Mouse (Mus musculus): Measurements from ENCODE around the gene Ppm1d. TPM values are rescaled to one million over a fixed set of nuclear protein-coding genes. Genes with fewer than 3 reads are reported as not detected.

The Ppm1d gene
- polyA plus RNA-seq, 1 experiment = 7.5 TPM

DNA sequence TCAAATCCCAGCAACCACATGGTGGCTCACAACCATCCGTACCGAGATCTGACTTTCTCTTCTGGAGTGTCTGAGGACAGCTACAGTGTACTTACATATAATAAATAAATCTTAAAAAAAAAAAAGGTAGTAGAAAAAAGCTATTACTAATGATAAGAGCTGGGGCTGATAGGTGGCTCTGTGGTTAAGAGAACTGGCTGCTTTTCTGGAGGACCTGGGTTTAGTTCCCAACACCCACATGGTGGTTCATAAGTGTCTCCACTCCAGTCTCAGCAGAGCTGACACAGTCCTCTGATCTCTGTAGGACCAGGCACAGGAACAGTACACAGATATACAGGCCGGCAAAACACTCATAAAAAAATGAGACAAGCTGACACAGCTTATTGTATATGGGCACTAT lies 9.9 kb upstream of the Ppm1d start:
- no peaks in the 10 kb centered on the region for H3K36me3 ChIP-seq (ENCODE audit: control insufficient read depth, insufficient read depth)
- no peak overlapping the region for H3ac ChIP-seq (ENCODE audit: control insufficient read depth, insufficient read length, low read depth)
- H3K79me3 ChIP-seq (ENCODE audit: low read depth) = no peaks in the 10 kb centered on the region
- H3K79me2 ChIP-seq (ENCODE audit: control insufficient read depth, insufficient read depth) = no peaks in the 10 kb centered on the region
- H3K27me3 ChIP-seq (ENCODE audit: control insufficient read depth, insufficient read depth, insufficient read length) = no peaks in the 10 kb centered on the region
- no peak overlapping the region for H3K4me3 ChIP-seq (ENCODE audit: insufficient read depth, poor library complexity, severe bottlenecking)
- TF ChIP-seq USF1 (IDR thresholded peaks at IDR 0.05; ENCODE audit: low read depth) = no peak
- TF ChIP-seq CEBPB (IDR thresholded peaks at IDR 0.05; ENCODE audit: low read depth) = no peak
- no peak for TF ChIP-seq FOSL1 (IDR thresholded peaks at IDR 0.05; ENCODE audit: insufficient read depth, low read length, poor library complexity, severe bottlenecking)
- no peak for TF ChIP-seq MYOD1 (IDR thresholded peaks at IDR 0.05; ENCODE audit: control insufficient read depth, insufficient read length, low read depth)
- TF ChIP-seq MYOG (IDR thresholded peaks at IDR 0.05; ENCODE audit: control insufficient read depth, extremely low read depth, insufficient read length) = no peak
- no peak for TF ChIP-seq MAX (IDR thresholded peaks at IDR 0.05)
- TF ChIP-seq CTCF (IDR thresholded peaks at IDR 0.05; ENCODE audit: control insufficient read depth, insufficient read depth, insufficient read length) = no peak

GRCm38 (mm10) chr11:85301836-85302235 lies 9.2 kb upstream of the Ppm1d start:
- no peaks in the 10 kb centered on the region for H3K36me3 ChIP-seq (ENCODE audit: control insufficient read depth, insufficient read depth)
- H3K27me3 ChIP-seq (ENCODE audit: control insufficient read depth, insufficient read depth, insufficient read length) = no peaks in the 10 kb centered on the region
- no peaks in the 10 kb centered on the region for H3K79me2 ChIP-seq (ENCODE audit: control insufficient read depth, insufficient read depth)
- no peak for TF ChIP-seq CEBPB (IDR thresholded peaks at IDR 0.05; ENCODE audit: low read depth)
- TF ChIP-seq MYOG (IDR thresholded peaks at IDR 0.05; ENCODE audit: control insufficient read depth, extremely low read depth, insufficient read length) = no peak
- no peak for TF ChIP-seq MYOD1 (IDR thresholded peaks at IDR 0.05; ENCODE audit: control insufficient read depth, insufficient read length, low read depth)
- TF ChIP-seq CTCF (IDR thresholded peaks at IDR 0.05; ENCODE audit: control insufficient read depth, insufficient read depth, insufficient read length) = no peak
- TF ChIP-seq USF1 (IDR thresholded peaks at IDR 0.05; ENCODE audit: low read depth) = no peak
- TF ChIP-seq MAX (IDR thresholded peaks at IDR 0.05) = no peak
- TF ChIP-seq FOSL1 (IDR thresholded peaks at IDR 0.05; ENCODE audit: insufficient read depth, low read length, poor library complexity, severe bottlenecking) = no peak
- H3K79me3 ChIP-seq (ENCODE audit: low read depth) = no peaks in the 10 kb centered on the region
- H3K4me3 ChIP-seq (ENCODE audit: insufficient read depth, poor library complexity, severe bottlenecking) = no peak overlapping the region
- no peak overlapping the region for H3ac ChIP-seq (ENCODE audit: control insufficient read depth, insufficient read length, low read depth)

- Histone ChIP-seq H3K27me3 (ENCODE audit: control insufficient read depth, insufficient read depth, insufficient read length) (no peaks in the 10 kb centered on the region), H3ac (ENCODE audit: control insufficient read depth, insufficient read length, low read depth) (no peak overlapping the region), H3K36me3 (ENCODE audit: control insufficient read depth, insufficient read depth) (no peaks in the 10 kb centered on the region), H3K4me3 (ENCODE audit: insufficient read depth, poor library complexity, severe bottlenecking) (no peak overlapping the region), H3K79me3 (ENCODE audit: low read depth) (peaks cover 1% of the 10 kb centered on the region), H3K79me2 (ENCODE audit: control insufficient read depth, insufficient read depth) (peaks cover 5% of the 10 kb centered on the region)
- no peak for TF ChIP-seq MYOG (IDR thresholded peaks at IDR 0.05; ENCODE audit: control insufficient read depth, extremely low read depth, insufficient read length)
- TF ChIP-seq MAX (IDR thresholded peaks at IDR 0.05) = no peak
- TF ChIP-seq CTCF (IDR thresholded peaks at IDR 0.05; ENCODE audit: control insufficient read depth, insufficient read depth, insufficient read length) = no peak
- no peak for TF ChIP-seq MYOD1 (IDR thresholded peaks at IDR 0.05; ENCODE audit: control insufficient read depth, insufficient read length, low read depth)
- no peak for TF ChIP-seq FOSL1 (IDR thresholded peaks at IDR 0.05; ENCODE audit: insufficient read depth, low read length, poor library complexity, severe bottlenecking)
- TF ChIP-seq USF1 (IDR thresholded peaks at IDR 0.05; ENCODE audit: low read depth) = no peak
These were observed 4.3 kb upstream of the Ppm1d start for GRCm38 (mm10) chr11:85306577-85307260.

DNA sequence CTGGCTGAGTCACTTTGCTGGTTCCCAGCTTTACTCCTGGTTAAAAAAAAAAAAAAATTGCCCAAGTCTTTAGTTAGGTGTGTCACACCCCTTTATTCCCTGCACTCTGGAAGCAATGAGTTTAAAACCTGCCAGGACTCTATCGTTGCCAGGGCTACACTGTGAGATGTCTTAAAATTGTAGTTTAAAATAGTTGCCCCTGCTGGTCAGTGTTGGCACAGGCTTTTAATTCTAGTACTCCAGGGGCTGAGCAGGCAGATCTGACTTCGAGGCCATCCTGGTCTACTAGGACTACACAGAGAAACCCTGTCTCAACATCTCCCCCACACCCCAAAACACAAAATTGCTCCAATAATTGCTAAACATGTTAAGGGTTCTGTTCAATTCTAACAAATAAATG lies 2.2 kb upstream of the Ppm1d start:
- TF ChIP-seq CTCF (IDR thresholded peaks at IDR 0.05; ENCODE audit: control insufficient read depth, insufficient read depth, insufficient read length) = no peak
- no peak for TF ChIP-seq MAX (IDR thresholded peaks at IDR 0.05)
- no peak for TF ChIP-seq USF1 (IDR thresholded peaks at IDR 0.05; ENCODE audit: low read depth)
- TF ChIP-seq MYOD1 (IDR thresholded peaks at IDR 0.05; ENCODE audit: control insufficient read depth, insufficient read length, low read depth) = no peak
- Histone ChIP-seq H3ac (ENCODE audit: control insufficient read depth, insufficient read length, low read depth) (no peak overlapping the region), H3K79me3 (ENCODE audit: low read depth) (peaks cover 21% of the 10 kb centered on the region), H3K27me3 (ENCODE audit: control insufficient read depth, insufficient read depth, insufficient read length) (no peaks in the 10 kb centered on the region), H3K79me2 (ENCODE audit: control insufficient read depth, insufficient read depth) (peaks cover 26% of the 10 kb centered on the region), H3K36me3 (ENCODE audit: control insufficient read depth, insufficient read depth) (peaks cover 1% of the 10 kb centered on the region), H3K4me3 (ENCODE audit: insufficient read depth, poor library complexity, severe bottlenecking) (no peak overlapping the region)

- Histone ChIP-seq H3K4me3 (ENCODE audit: insufficient read depth, poor library complexity, severe bottlenecking) (peak overlapping the region; percentile 52), H3K79me2 (ENCODE audit: control insufficient read depth, insufficient read depth) (peaks cover 41% of the 10 kb centered on the region), H3K36me3 (ENCODE audit: control insufficient read depth, insufficient read depth) (peaks cover 10% of the 10 kb centered on the region), H3K27me3 (ENCODE audit: control insufficient read depth, insufficient read depth, insufficient read length) (no peaks in the 10 kb centered on the region), H3ac (ENCODE audit: control insufficient read depth, insufficient read length, low read depth) (peak overlapping the region; percentile 80), H3K79me3 (ENCODE audit: low read depth) (peaks cover 36% of the 10 kb centered on the region)
- no peak for TF ChIP-seq CTCF (IDR thresholded peaks at IDR 0.05; ENCODE audit: control insufficient read depth, insufficient read depth, insufficient read length)
- TF ChIP-seq MYOG (IDR thresholded peaks at IDR 0.05; ENCODE audit: control insufficient read depth, extremely low read depth, insufficient read length) = no peak
- no peak for TF ChIP-seq USF1 (IDR thresholded peaks at IDR 0.05; ENCODE audit: low read depth)
- TF ChIP-seq CEBPB (IDR thresholded peaks at IDR 0.05; ENCODE audit: low read depth) = no peak
- no peak for TF ChIP-seq MYOD1 (IDR thresholded peaks at IDR 0.05; ENCODE audit: control insufficient read depth, insufficient read length, low read depth)
- TF ChIP-seq FOSL1 (IDR thresholded peaks at IDR 0.05; ENCODE audit: insufficient read depth, low read length, poor library complexity, severe bottlenecking) = no peak
- no peak for TF ChIP-seq MAX (IDR thresholded peaks at IDR 0.05)
These were observed 684 bp upstream of the Ppm1d start for GRCm38 (mm10) chr11:85310407-85310712.
